Mouse (Mus musculus) fibroblast of lung, adult 2 months (primary cell): Measurements from ENCODE around the gene Ccnd3.

Experiments
- DNase-seq: peaks from one replicate; pipeline ENCODE4 v3.0.0-alpha.2; 2011; ENCODE audit warnings: low read depth

Gene Ccnd3

GRCm38 (mm10) chr17:47515180-47515844 is 10.5 kb downstream of the Ccnd3 start:
- no peak for DNase-seq

DNA sequence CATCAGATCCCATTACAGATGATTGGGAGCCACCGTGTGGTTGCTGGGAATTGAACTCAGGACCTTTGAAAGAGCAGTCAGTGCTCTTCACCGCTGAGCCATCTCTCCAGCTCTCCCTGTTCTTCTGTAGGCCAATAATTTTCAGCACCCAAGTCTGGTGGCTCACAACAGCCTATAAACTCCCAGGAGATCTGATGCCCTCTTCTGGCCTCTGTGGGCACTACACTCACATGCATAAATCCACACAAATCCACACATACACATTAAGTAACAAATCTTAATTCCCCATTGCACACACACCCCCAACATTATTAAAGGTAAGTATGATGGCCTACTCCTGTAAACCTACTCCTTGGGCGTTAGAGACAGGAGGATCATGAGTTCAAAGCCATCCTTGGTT is 11.4 kb downstream of the Ccnd3 start:
- no peak for DNase-seq

DNA sequence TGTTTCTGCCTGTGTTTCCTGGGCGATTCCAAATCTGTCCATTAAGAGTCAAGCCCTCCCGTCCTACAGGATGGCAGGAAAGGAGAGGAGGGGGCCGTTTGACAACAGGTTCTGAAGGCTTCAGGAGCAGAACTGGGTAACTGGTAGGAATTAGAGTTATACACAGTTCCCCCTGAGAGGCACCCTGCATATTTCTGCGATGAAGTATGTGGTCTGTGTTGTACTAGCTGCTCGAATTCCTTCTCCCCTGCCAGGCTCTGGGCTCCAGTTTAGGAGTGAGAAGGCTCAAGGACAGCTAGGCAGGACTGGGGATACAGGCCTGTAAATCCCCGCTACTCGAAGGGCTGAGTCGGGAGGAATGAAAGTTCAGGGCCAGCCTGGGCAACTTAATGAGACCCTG is 13.4 kb downstream of the Ccnd3 start:
- DNase-seq: no peak

- no peak for DNase-seq
Measured at GRCm38 (mm10) chr17:47521551-47522258, 16.9 kb downstream of the Ccnd3 start.

DNA sequence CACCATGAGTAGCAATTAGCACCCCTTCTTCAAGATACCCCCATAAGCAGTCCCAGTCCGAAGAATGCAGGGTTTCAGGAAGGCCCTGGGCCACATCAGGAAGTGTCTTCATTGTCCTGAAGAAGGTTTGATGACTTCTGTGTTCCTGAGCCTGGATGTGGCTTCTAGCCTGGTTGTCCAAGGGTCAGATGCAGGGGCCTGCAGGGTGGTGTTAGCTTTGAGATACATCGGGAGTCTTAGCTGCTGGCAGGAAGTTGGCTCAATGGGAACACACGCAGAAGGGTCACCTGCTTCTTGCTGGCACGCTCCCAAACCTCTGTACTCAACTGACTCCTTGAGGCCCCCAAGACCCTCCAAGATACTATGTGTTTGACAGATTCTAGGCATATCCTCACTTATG is 17.7 kb downstream of the Ccnd3 start:
- no peak for DNase-seq

DNA sequence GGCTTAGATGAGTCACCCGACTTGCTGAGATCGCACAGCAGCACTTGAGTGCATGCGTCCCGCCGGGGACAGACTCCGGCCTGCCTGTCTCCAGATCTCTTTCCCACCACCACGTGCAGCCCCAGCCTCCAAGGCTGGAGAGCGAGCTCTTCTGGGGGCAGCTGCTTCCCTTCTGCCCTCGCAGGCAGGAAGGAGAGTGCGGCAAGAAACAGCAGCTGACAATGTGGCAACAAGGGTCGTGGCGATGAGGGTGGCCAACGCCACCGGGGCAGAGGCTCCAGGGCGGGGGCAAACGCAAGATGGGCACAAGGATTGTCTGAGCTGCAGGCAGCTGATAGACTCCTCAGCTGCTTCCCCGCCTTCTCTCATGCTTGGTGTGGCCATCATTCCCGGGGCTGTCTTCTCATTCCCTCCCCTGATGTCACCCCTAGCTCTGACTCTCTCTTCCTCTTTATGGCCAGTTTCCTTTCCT is 18.4 kb downstream of the Ccnd3 start:
- no peak for DNase-seq

DNA sequence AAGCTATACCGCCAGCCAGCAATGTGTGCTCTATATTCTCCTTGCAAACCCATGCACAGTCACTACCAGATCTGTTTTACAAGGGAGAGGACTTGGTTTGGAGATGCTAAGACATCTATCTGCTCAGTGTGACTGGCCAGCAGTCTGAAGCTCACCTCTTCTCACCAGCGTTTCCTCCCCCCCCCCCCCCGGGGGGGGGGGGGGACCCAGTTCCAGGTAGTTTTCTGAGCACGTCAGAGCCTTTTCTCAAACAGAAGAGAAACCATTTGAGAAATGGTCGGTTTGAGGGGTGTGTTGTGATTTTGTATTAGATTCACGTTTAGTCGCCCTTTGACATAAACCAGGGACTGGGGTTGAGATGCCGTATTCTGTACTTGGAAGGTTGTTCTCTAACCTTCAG is 19.2 kb downstream of the Ccnd3 start:
- no peak for DNase-seq

DNA sequence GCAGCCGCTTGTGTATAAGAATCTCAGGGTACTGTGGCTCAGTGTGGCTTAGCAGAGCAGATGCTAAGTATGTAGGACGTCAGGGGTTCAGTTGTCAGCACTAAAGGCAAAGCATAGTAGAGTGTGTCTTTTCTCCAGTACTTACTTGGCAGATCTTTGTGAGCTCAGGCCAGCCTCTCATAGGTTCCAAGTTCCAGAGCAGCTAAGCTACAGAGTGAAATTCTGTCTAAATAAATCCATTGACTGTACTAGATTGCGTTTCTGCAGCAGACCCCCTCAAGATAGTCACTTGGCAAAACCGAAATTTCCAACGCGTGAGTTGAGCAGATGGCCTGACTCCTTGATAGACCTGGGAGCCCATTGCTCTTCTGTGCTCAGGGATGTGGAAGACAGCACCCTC is 20.1 kb downstream of the Ccnd3 start:
- no peak for DNase-seq

GRCm38 (mm10) chr17:47526856-47527520 is 22.1 kb downstream of the Ccnd3 start:
- DNase-seq: no peak

GRCm38 (mm10) chr17:47527581-47528300 is 22.9 kb downstream of the Ccnd3 start:
- no peak for DNase-seq

- DNase-seq: no peak
Measured at GRCm38 (mm10) chr17:47528919-47529318, 24.1 kb downstream of the Ccnd3 start.

DNA sequence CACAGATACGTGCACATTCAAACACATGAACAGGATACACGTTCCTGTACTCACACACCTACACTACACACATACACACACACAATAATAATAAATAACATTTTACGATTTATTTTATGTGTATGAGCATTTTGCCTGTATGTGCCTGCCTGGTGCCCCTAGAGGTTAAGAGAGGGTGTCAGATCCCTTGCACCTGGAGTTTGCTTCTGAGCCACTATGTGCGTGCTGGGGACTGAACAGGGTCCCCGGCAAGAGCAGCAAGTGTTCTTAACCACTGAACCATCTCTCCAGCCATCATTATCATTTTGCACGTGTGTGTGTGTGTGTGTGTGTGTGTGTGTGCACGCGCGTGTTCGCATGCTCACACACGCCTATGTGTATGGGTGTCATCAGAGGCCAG is 24.7 kb downstream of the Ccnd3 start:
- no peak for DNase-seq

GRCm38 (mm10) chr17:47531387-47531818 is 26.6 kb downstream of the Ccnd3 start:
- DNase-seq: no peak

- DNase-seq: no peak
Measured at GRCm38 (mm10) chr17:47532364-47532763, 27.5 kb downstream of the Ccnd3 start.

DNA sequence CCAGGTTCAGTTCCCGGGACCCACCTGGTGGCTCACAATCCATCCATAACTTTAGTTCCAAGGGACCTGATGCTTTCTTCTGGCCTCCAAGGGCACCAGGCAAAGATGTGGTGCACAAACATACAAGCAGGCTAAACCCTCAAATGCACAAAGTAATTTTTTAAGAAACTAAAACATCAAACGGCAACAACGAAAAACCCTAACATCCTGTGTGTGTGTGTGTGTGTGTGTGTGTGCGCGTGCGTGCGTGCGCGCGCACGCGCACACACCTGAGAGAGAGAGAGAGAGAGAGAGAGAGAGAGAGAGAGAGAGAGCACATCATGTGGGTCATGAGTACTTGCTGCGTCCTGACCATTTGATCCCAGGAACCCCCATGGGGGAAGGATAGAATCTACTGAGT is 28.8 kb downstream of the Ccnd3 start:
- DNase-seq: no peak

- DNase-seq: no peak
Measured at GRCm38 (mm10) chr17:47535812-47536236, 31.0 kb downstream of the Ccnd3 start.

- no peak for DNase-seq
Measured at GRCm38 (mm10) chr17:47538049-47538448, 33.2 kb downstream of the Ccnd3 start.

GRCm38 (mm10) chr17:47539128-47539527 is 34.3 kb downstream of the Ccnd3 start:
- DNase-seq: no peak

DNA sequence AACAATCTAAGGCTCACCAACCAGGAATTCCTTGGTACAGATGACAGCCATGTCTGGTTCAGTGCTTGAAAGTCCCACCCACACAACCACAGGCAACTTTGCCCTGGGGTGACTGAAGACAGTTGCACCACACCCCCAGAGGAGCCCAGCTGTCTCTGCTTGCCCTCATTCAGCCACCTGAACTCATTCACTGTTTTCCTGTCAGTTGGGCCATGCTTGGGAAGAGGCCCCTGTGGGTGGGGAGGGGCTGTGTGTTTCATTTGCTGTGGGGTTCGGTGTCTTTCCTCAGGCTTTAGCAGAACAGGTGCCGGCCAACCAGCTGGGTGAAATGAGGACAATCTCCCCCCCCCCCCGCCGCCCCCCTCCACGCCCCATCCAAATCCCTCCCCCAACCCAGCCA is 37.2 kb downstream of the Ccnd3 start:
- DNase-seq: no peak

DNA sequence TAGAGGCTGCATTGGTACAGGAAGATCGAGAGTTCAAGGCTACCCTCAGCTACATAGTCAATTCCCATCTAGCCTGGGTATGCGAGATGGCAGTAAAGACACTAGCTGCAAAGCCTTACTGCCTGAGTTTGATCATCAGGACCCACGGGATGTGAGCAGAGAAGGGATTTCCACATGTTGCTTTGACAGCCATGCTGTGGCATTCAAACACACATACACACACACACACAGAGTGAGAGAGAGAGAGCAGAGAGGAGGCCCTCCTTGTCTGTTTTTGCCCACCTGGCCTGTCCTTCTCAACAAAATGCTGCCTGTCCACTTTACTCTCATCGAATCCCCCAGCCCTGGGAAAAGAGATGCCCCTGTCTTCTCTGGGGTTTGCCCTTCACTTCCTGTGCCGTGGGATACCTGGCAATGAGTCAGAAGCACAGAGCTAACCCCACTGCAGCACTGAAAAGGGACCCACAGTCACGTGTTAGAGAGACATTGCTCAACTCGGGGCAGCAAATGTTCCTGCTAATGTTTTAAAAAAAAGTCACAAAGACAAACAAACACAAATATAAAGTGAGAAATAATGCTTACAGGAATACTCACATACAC is 38.3 kb downstream of the Ccnd3 start:
- DNase-seq: no peak

- DNase-seq: no peak
Measured at GRCm38 (mm10) chr17:47545154-47545553, 40.3 kb downstream of the Ccnd3 start.

GRCm38 (mm10) chr17:47545861-47546331 is 41.0 kb downstream of the Ccnd3 start:
- DNase-seq: no peak
